Mouse (Mus musculus) erythroblast, embryonic 14.5 days (primary cell): ENCODE measurements at regions not wholly inside any gene's neighbourhood (a gene's known extent, or its start where the extent isn't known, plus 50 kb on each side); places are given as distances from the start of the nearest gene placed in this dataset.

Experiments used
- H3K27me3 ChIP-seq: 2 replicates; pipeline ENCODE4 v1.6.1; 2012; ENCODE audit warnings: inconsistent platforms; ENCODE audit not compliant: control insufficient read depth
- H3K36me3 ChIP-seq: 2 replicates; pipeline ENCODE4 v1.6.1; 2012; ENCODE audit warnings: mild to moderate bottlenecking, inconsistent platforms; ENCODE audit not compliant: control insufficient read depth
- H3K4me1 ChIP-seq: 2 replicates; pipeline ENCODE4 v1.6.1; 2012; ENCODE audit warnings: inconsistent platforms; ENCODE audit not compliant: control insufficient read depth
- H3K4me3 ChIP-seq: replicated peaks from 2 replicates; pipeline ENCODE3; 2012; ENCODE audit warnings: moderate library complexity, mild to moderate bottlenecking, inconsistent platforms
- H3K9me3 ChIP-seq: 2 replicates; pipeline ENCODE4 v1.6.1; 2012; ENCODE audit warnings: low read length, inconsistent platforms, mixed read lengths; ENCODE audit not compliant: control insufficient read depth
- GATA1 ChIP-seq: IDR thresholded peaks from 2 replicates; pipeline ENCODE4 v1.6.1; 2012; ENCODE audit warnings: low read length, inconsistent platforms, mixed read lengths
- TAL1 ChIP-seq: IDR thresholded peaks from 3 replicates; pipeline ENCODE4 v1.6.1; 2012; ENCODE audit warnings: low read length, inconsistent platforms, mixed read lengths

DNA sequence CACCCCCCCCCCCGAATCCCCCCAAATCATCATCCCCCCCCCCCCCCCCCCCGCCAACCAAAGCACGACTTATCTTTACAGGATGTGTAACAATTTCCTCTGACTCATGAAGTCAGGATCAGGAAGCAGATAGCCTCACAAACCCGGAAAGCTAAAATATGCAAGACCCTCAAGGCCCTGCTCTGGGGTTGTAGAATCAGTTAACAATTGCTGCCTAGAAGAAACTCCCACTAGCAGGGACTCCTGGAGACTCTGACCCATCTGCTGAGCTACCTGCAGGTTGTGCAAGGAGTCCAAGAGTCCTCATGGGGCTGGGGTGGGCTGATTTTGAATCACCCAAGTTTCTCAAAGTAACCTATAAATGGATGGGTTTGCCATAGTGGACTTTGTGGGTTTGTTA, 79.9 kb downstream of the Enc1 start:
- TF ChIP-seq TAL1 = no peak
- TF ChIP-seq GATA1 = no peak
- Histone ChIP-seq H3K36me3 (no peaks in the 10 kb centered on the region), H3K4me3 (no peak overlapping the region), H3K27me3 (no peaks in the 10 kb centered on the region), H3K9me3 (no peaks in the 10 kb centered on the region; the same call in 1 of the 2 replicates), H3K4me1 (no peaks in the 10 kb centered on the region)

DNA sequence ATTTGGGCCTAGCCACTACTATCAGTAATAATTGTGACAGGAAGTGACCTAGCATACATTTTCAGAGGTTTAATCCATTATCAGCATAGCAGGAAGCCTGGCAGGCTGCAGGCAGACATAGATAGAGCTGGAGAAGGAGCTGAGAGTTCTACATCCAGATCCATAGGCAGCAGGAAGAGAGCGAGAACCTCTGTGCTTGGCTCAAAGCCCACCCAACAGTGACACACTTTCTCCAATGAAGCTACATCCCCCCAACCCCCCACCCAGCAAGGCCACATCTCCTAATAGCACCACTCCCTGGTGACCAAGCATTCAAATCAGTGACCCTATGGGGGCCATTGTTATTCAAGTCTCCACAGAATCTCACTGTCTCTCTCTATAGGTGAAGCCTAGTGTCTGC, 79.4 kb downstream of the Enc1 start:
- no peak overlapping the region for H3K4me3 ChIP-seq
- no peaks in the 10 kb centered on the region; the same call in 1 of the 2 replicates for H3K9me3 ChIP-seq
- TF ChIP-seq TAL1 (no peak), GATA1 (no peak)
- no peaks in the 10 kb centered on the region for H3K36me3 ChIP-seq
- no peaks in the 10 kb centered on the region for H3K4me1 ChIP-seq
- H3K27me3 ChIP-seq = no peaks in the 10 kb centered on the region

DNA sequence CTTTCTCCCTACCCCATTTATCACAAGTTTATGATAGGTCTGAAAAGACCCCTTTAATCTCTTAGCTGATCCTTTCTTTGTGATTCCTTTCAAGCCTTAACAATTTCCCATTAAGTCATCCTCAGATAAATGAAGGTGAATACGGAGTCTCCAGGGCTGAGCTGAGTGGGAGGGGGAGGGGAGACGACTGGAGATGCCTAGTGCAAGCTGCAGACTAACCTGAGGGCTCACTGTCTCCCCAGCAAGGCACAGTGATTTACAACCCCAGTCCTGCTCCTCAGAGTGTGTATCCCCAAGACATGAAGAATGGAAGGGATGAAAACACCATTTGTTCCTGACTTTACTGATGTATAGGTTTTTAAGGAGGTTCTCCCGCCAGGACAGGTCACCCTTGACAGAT, 76.7 kb downstream of the Enc1 start:
- no peak overlapping the region for H3K4me3 ChIP-seq
- no peak for TF ChIP-seq TAL1
- TF ChIP-seq GATA1 = no peak
- no peaks in the 10 kb centered on the region for H3K4me1 ChIP-seq
- H3K9me3 ChIP-seq = no peaks in the 10 kb centered on the region; the same call in 1 of the 2 replicates
- no peaks in the 10 kb centered on the region for H3K36me3 ChIP-seq
- no peaks in the 10 kb centered on the region for H3K27me3 ChIP-seq

DNA sequence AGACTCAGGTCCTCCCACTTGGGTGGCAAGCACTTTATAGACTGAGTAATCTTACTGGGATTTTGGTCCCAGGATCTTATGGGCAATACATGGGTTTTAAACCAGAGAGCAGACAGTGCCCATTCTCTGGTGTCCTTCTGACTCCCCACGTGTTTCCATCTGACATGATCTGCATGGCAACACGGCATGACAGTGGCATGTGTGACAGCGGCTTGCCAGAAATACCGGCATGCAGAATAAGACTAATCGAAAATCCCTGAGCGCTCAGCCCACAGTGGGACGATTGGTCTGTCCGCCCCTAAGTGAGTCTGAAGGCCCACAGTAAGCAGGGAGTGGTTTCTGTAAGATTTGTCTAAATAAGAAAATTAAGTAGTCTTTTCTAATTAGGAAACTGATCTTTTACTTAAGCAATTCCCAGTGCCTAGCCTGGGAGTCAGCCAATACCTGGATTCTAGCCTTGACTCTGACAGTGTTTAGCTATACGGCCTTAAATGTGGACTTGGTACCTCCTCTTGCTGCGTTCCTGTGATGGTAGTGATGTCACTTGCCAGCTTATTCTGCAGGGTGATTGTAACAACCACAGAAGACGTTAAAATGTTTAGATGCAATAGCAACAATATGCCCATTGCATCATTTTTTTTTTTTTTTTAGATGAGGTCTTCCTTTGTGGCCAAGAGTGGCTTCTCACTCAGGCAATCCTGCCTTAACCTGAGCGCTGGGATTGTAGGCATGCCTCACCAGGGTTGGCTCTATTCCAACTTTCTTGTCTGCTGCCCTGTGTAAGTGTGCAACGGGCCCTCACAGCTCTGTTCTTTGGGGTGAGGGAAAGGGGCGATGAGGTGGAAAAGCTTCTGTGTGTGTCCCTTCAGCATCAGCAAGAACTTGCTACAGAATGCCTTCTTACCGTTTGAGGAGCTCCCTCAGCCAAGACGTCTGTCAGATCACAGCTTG, 71.8 kb downstream of the Enc1 start:
- Histone ChIP-seq H3K27me3 (no peaks in the 10 kb centered on the region), H3K4me1 (no peaks in the 10 kb centered on the region), H3K9me3 (0 out of 2 replicates have a peak, but pooled peaks cover 2% of the 10 kb centered on the region), H3K4me3 (no peak overlapping the region), H3K36me3 (no peaks in the 10 kb centered on the region)
- TF ChIP-seq TAL1 (no peak), GATA1 (no peak)

DNA sequence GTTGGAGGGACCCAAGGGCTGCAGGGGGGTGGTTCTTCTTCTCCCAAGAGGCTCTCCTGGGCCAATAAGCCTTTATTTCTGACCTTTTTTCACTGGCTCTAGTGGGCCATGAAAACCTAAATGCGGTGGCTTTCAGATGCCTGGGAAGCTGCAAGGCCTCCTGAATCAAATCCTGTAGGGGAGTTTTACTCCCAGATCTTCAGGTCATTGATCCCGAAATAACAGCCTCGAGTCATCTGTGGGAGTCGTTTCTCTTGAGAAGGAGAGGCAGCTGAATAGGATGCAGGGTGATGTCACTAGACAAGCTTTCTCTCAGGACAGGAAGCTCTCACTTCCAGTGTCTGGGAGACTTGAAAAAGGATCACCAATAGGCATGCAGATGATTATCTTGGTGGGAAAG, 70.4 kb downstream of the Enc1 start:
- Histone ChIP-seq H3K4me3 (no peak overlapping the region), H3K9me3 (0 out of 2 replicates have a peak, but pooled peaks cover 2% of the 10 kb centered on the region), H3K4me1 (no peaks in the 10 kb centered on the region), H3K36me3 (no peaks in the 10 kb centered on the region), H3K27me3 (no peaks in the 10 kb centered on the region)
- TF ChIP-seq GATA1 (no peak), TAL1 (no peak)

DNA sequence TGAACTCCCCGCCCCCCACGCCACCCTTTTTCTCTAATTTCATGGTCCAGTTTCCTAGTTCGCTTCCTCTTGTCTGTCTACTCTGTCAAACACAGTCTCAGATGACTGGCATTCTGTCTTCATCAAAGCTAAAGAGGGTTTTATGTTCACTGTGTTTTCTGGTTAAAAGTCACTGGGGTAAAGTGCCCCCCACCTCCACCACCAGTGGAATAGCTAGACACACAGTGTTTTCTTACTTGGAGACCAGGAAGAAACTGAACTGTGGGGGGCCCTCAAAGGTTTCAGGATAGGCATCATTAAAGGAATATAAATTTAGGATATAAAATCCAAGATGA, 69.9 kb downstream of the Enc1 start:
- no peaks in the 10 kb centered on the region for H3K27me3 ChIP-seq
- no peaks in the 10 kb centered on the region for H3K4me1 ChIP-seq
- H3K9me3 ChIP-seq = 0 out of 2 replicates have a peak, but pooled peaks cover 2% of the 10 kb centered on the region
- H3K36me3 ChIP-seq = no peaks in the 10 kb centered on the region
- no peak overlapping the region for H3K4me3 ChIP-seq
- TF ChIP-seq GATA1 (no peak), TAL1 (no peak)

DNA sequence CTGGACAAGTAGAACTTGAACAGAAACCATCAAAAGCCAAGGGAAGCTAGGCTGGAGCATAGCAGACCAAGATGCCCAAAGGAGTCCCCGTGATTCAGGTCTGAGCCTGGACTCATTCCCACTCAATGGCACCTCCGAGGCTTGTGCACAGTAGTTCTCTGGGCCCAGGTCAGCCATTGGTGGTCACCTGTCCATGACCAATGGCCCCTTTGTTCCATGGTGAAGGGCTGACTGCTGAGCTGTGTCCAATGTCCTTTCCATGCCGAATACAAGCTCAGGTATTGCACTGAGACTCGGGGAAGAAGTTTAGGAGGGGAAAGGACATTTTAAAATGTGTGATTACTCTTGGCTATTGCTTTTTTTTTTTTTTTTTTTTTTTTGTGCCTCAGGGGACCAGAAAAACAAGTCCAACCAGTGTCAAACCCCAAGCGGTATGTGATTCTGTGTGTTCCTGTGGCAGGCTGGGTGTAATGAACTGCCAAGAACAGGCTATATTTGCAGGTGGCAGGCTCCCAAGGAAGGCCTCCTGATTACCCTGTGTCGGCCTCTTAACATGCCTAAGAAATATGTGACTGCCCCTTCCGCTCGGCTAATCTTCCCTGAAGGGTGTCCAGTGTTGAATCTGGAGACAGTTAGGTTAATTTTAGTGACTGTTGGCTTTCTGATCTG, 69.4 kb downstream of the Enc1 start:
- TF ChIP-seq GATA1 = no peak
- no peak for TF ChIP-seq TAL1
- H3K27me3 ChIP-seq = no peaks in the 10 kb centered on the region
- no peaks in the 10 kb centered on the region for H3K36me3 ChIP-seq
- no peak overlapping the region for H3K4me3 ChIP-seq
- no peaks in the 10 kb centered on the region for H3K4me1 ChIP-seq
- 0 out of 2 replicates have a peak, but pooled peaks cover 2% of the 10 kb centered on the region for H3K9me3 ChIP-seq

DNA sequence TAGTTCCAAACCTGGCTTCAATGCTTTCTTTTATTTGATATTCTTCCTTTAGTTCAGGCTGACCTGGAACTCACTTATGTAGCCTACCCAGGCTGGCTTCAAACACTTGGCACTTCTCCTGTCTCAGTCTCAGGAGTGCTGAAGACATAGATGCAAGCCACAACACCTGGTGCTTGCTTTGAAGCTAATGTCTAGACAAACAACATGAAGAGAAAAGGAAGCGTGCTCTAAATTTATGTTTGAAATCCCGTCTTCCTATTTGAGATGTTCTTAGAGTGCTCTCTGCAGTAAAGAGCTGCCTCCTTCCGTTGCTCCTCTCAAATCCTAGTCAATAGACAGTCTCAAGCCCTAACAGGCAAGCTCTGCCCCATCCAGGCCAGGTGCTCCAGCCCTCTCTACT, 68.5 kb downstream of the Enc1 start:
- no peak for TF ChIP-seq GATA1
- no peak for TF ChIP-seq TAL1
- 0 out of 2 replicates have a peak, but pooled peaks cover 2% of the 10 kb centered on the region for H3K9me3 ChIP-seq
- no peak overlapping the region for H3K4me3 ChIP-seq
- no peaks in the 10 kb centered on the region for H3K4me1 ChIP-seq
- H3K27me3 ChIP-seq = no peaks in the 10 kb centered on the region
- no peaks in the 10 kb centered on the region for H3K36me3 ChIP-seq

DNA sequence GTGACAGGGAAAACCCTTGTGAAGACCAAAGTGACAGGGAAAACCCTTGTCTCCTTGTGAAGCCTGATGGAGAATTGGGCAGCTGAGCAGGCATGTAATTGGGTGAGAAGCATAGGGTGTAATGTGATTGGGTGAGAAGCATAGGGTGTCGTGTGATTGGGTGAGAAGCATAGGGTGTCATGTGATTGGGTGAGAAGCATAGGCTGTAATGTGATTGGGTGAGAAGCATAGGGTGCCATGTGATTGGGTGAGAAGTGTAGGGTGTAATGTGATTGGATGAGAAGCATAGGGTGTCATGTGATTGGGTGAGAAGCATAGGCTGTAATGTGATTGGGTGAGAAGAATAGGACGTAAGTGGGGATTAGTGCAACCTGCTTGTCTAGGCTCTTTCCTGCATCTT, 67.5 kb downstream of the Enc1 start:
- Histone ChIP-seq H3K36me3 (no peaks in the 10 kb centered on the region), H3K4me1 (no peaks in the 10 kb centered on the region), H3K27me3 (no peaks in the 10 kb centered on the region), H3K9me3 (0 out of 2 replicates have a peak, but pooled peaks cover 2% of the 10 kb centered on the region), H3K4me3 (no peak overlapping the region)
- TF ChIP-seq TAL1 (no peak), GATA1 (no peak)
